Mouse (Mus musculus): ENCODE measurements around the gene Pramel6.

GRCm38 (mm10) chr2:87520651-87521050, 14.3 kb downstream of the Pramel6 start:
- TF ChIP-seq ZC3H11A (IDR thresholded peaks at IDR 0.05; ENCODE audit: borderline replicate concordance, low read depth, low read length) = no peak
- TF ChIP-seq HCFC1 (IDR thresholded peaks at IDR 0.05; ENCODE audit: borderline replicate concordance, insufficient read depth, low read length) = no peak

Measured in ES-E14 (cell line).